8 mouse cellular contexts compared by ENCODE assay signal in genomic region chr11:58198663-58199062, GRCm38 (mm10). TPM values are rescaled to one million over a fixed set of nuclear protein-coding genes. Genes with fewer than 3 reads are reported as not detected.
DNase-seq lines count a peak whose midpoint lies in the region; ATAC-seq and TF ChIP-seq lines count a peak whose summit lies in the region.

No protein-coding gene starts in this region.

- DNase-seq in heart, postnatal 0 days (ENCODE audit: low spot score) = no peak
- no peak for DNase-seq in heart, postnatal 25 days (ENCODE audit: low spot score)
- DNase-seq in right cerebral cortex, postnatal 14 days = no peak
- DNase-seq in layer of hippocampus, adult 9-11 months = no peak
- no peak for DNase-seq in left cerebral cortex, adult 9 months (ENCODE audit: low spot score in 2 of 2)

- TF ChIP-seq EP300 in heart, postnatal 0 days (IDR thresholded peaks at IDR 0.05; ENCODE audit: low read depth) = no peak

- no peak for ATAC-seq in heart, postnatal 0 days (ENCODE audit: insufficient read depth, low read depth)
- no peak for ATAC-seq in hindbrain, embryonic 13.5 days (ENCODE audit: low FRiP score)
- ATAC-seq in midbrain, embryonic 12.5 days (ENCODE audit: low FRiP score, low read depth) = no peak

- H3K4me2 ChIP-seq in heart, postnatal 0 days (ENCODE audit: low read depth, low read length) = peak overlapping the region; percentile 78
- H3K4me2 ChIP-seq in hindbrain, embryonic 13.5 days = peak overlapping the region; percentile 58
- H3K4me2 ChIP-seq in midbrain, embryonic 12.5 days (replicated peaks) = peak overlapping the region; percentile 55

- no peak overlapping the region for H3K27ac ChIP-seq in heart, postnatal 0 days (ENCODE audit: low read depth)
- no peak overlapping the region for H3K27ac ChIP-seq in cortical plate, adult 2 months (ENCODE audit: insufficient read depth, low read length)
- no peak overlapping the region for H3K27ac ChIP-seq in hindbrain, embryonic 13.5 days
- no peak overlapping the region for H3K27ac ChIP-seq in midbrain, embryonic 12.5 days (replicated peaks)

- TF ChIP-seq POLR2A in cortical plate, adult 2 months (IDR thresholded peaks at IDR 0.05; ENCODE audit: extremely low read depth, insufficient read depth, low read length) = no peak

- H3K4me1 ChIP-seq in heart, postnatal 0 days (ENCODE audit: control insufficient read depth, insufficient read depth) = peaks cover 16% of the 10 kb centered on the region
- H3K4me1 ChIP-seq in cortical plate, adult 2 months (ENCODE audit: control insufficient read depth, insufficient read depth, low read length) = 0 out of 2 replicates have a peak, but pooled peaks cover 1% of the 10 kb centered on the region
- peaks cover 4% of the 10 kb centered on the region; the same call in 1 of the 2 replicates for H3K4me1 ChIP-seq in hindbrain, embryonic 13.5 days (replicated peaks)
- peaks cover 8% of the 10 kb centered on the region; the same call in 1 of the 2 replicates for H3K4me1 ChIP-seq in midbrain, embryonic 12.5 days

- peak overlapping the region; percentile 67 for H3K4me3 ChIP-seq in heart, postnatal 0 days (ENCODE audit: low read depth, low read length)
- H3K4me3 ChIP-seq in cortical plate, adult 2 months (ENCODE audit: insufficient read depth, low read length) = peak overlapping the region; percentile 49; the same call in 1 of the 2 replicates
- no peak overlapping the region for H3K4me3 ChIP-seq in hindbrain, embryonic 13.5 days
- peak overlapping the region; percentile 39 for H3K4me3 ChIP-seq in midbrain, embryonic 12.5 days

- H3K9ac ChIP-seq in heart, postnatal 0 days (replicated peaks; ENCODE audit: low read depth, low read length) = no peak overlapping the region
- no peak overlapping the region for H3K9ac ChIP-seq in hindbrain, embryonic 13.5 days
- H3K9ac ChIP-seq in midbrain, embryonic 12.5 days (replicated peaks) = no peak overlapping the region

- no peaks in the 10 kb centered on the region for H3K9me3 ChIP-seq in heart, postnatal 0 days (replicated peaks; ENCODE audit: control insufficient read depth, low read length)
- no peaks in the 10 kb centered on the region for H3K9me3 ChIP-seq in hindbrain, embryonic 13.5 days
- no peaks in the 10 kb centered on the region for H3K9me3 ChIP-seq in midbrain, embryonic 12.5 days

- no peaks in the 10 kb centered on the region for H3K36me3 ChIP-seq in heart, postnatal 0 days (replicated peaks; ENCODE audit: control insufficient read depth, insufficient read depth, low read length)
- no peaks in the 10 kb centered on the region for H3K36me3 ChIP-seq in hindbrain, embryonic 13.5 days
- no peaks in the 10 kb centered on the region for H3K36me3 ChIP-seq in midbrain, embryonic 12.5 days

- intact Hi-C loops in heart, postnatal 25 days (cut with DNase I) = no loop called here

- 91% methylated on average over 4 of the region's 4 CpGs for WGBS in heart, postnatal 0 days
- WGBS in hindbrain, embryonic 13.5 days = 89% methylated on average over 4 of the region's 4 CpGs
- whole genome bisulfite sequencing in midbrain, embryonic 12.5 days = 96% methylated on average over 4 of the region's 4 CpGs

- H3K27me3 ChIP-seq in heart, postnatal 0 days (ENCODE audit: control insufficient read depth, insufficient read depth, low read length) = no peaks in the 10 kb centered on the region
- no peaks in the 10 kb centered on the region for H3K27me3 ChIP-seq in hindbrain, embryonic 13.5 days
- 0 out of 2 replicates have a peak, but pooled peaks cover 4% of the 10 kb centered on the region for H3K27me3 ChIP-seq in midbrain, embryonic 12.5 days

- TF ChIP-seq CTCF in heart, postnatal 0 days (IDR thresholded peaks at IDR 0.05; ENCODE audit: low read depth) = no peak
- TF ChIP-seq CTCF in cortical plate, adult 2 months (IDR thresholded peaks at IDR 0.05; ENCODE audit: extremely low read depth, insufficient read depth, low read length) = no peak

RNA-seq across cellular contexts. Expression of gene Igtp, which starts 0.7 kb away (rescaled TPM):
- total RNA-seq in heart, postnatal 0 days (2014; rRNA removed; ENCODE audit: low replicate concordance) = 7.8 and 9.8 TPM in 2 replicates
- polyA plus RNA-seq in heart, postnatal 0 days (2015; fragmentation: Nextera tagmentation; extraction: Ambion mirVana) = 7.0 and 8.0 TPM in 2 replicates
- total RNA-seq in heart, postnatal 25 days (2021) = 1 to 10 TPM; 6.4 TPM
- 9.0 and 9.6 TPM in 2 replicates for polyA plus RNA-seq in cortical plate, adult 2 months (2012; rRNA removed)
- polyA plus RNA-seq in hindbrain, embryonic 13.5 days (2015; fragmentation: Nextera tagmentation; extraction: Ambion mirVana) = 1.6 and 1.7 TPM in 2 replicates
- polyA plus RNA-seq in midbrain, embryonic 12.5 days (2016; fragmentation: Nextera tagmentation; extraction: Ambion mirVana) = 1.8 and 1.9 TPM in 2 replicates

RNA-seq across cellular contexts. Expression of gene Irgm2, which starts 0.8 kb away (rescaled TPM):
- total RNA-seq in heart, postnatal 0 days (2014; rRNA removed; ENCODE audit: low replicate concordance) = 7.7 and 8.7 TPM in 2 replicates
- polyA plus RNA-seq in heart, postnatal 0 days (2015; fragmentation: Nextera tagmentation; extraction: Ambion mirVana) = 4.6 and 5.2 TPM in 2 replicates
- 10 to 100 TPM in 1 of 2 experiments, 1 to 10 TPM in 1; 9.3 to 10.7 TPM for total RNA-seq in heart, postnatal 25 days (2021)
- 4.0 and 5.7 TPM in 2 replicates for polyA plus RNA-seq in cortical plate, adult 2 months (2012; rRNA removed)
- 0.75 and 0.99 TPM in 2 replicates for polyA plus RNA-seq in hindbrain, embryonic 13.5 days (2015; fragmentation: Nextera tagmentation; extraction: Ambion mirVana)
- polyA plus RNA-seq in midbrain, embryonic 12.5 days (2016; fragmentation: Nextera tagmentation; extraction: Ambion mirVana) = 0.55 and 0.97 TPM in 2 replicates

RNA-seq across cellular contexts. Expression of gene Mrpl22, which starts 27.2 kb away (rescaled TPM):
- 50.6 and 58.4 TPM in 2 replicates for total RNA-seq in heart, postnatal 0 days (2014; rRNA removed; ENCODE audit: low replicate concordance)
- polyA plus RNA-seq in heart, postnatal 0 days (2015; fragmentation: Nextera tagmentation; extraction: Ambion mirVana) = 124 and 126 TPM in 2 replicates
- 10 to 100 TPM; 46.2 to 50.7 TPM for total RNA-seq in heart, postnatal 25 days (2021)
- 50.0 and 50.1 TPM in 2 replicates for polyA plus RNA-seq in cortical plate, adult 2 months (2012; rRNA removed)
- 104 and 108 TPM in 2 replicates for polyA plus RNA-seq in hindbrain, embryonic 13.5 days (2015; fragmentation: Nextera tagmentation; extraction: Ambion mirVana)
- polyA plus RNA-seq in midbrain, embryonic 12.5 days (2016; fragmentation: Nextera tagmentation; extraction: Ambion mirVana) = 105 and 106 TPM in 2 replicates

RNA-seq across cellular contexts. Expression of gene Gemin5, which starts 30.3 kb away (rescaled TPM):
- total RNA-seq in heart, postnatal 0 days (2014; rRNA removed; ENCODE audit: low replicate concordance) = 15.7 and 16.4 TPM in 2 replicates
- polyA plus RNA-seq in heart, postnatal 0 days (2015; fragmentation: Nextera tagmentation; extraction: Ambion mirVana) = 5.7 and 6.1 TPM in 2 replicates
- 1 to 10 TPM; 8.5 to 8.9 TPM for total RNA-seq in heart, postnatal 25 days (2021)
- 8.6 and 9.5 TPM in 2 replicates for polyA plus RNA-seq in cortical plate, adult 2 months (2012; rRNA removed)
- polyA plus RNA-seq in hindbrain, embryonic 13.5 days (2015; fragmentation: Nextera tagmentation; extraction: Ambion mirVana) = 13.6 and 17.0 TPM in 2 replicates
- 22.9 and 23.9 TPM in 2 replicates for polyA plus RNA-seq in midbrain, embryonic 12.5 days (2016; fragmentation: Nextera tagmentation; extraction: Ambion mirVana)
